Mouse (Mus musculus) heart, postnatal 0 days (tissue): Measurements from ENCODE around the gene Bckdha. TPM values are rescaled to one million over a fixed set of nuclear protein-coding genes. Genes with fewer than 3 reads are reported as not detected.

Source experiments
- ATAC-seq: fragments of 200-750 bp; cut with Nextera tagmentation; 2 replicates; pipeline ENCODE4 v1.8.0; 2017; ENCODE audit warnings: low read depth, moderate number of reproducible peaks, moderate library complexity; ENCODE audit not compliant: insufficient read depth
- DNase-seq: peaks from one replicate; pipeline ENCODE4 v3.0.0-alpha.2; 2016; ENCODE audit warnings: low spot score
- H3K27ac ChIP-seq: fragments of 300-500 bp; sonication (generic); 2 replicates; pipeline ENCODE4 v1.5.1; 2014; ENCODE audit warnings: low read depth, mild to moderate bottlenecking
- H3K27me3 ChIP-seq: fragments of 300-500 bp; sonication (generic); 2 replicates; pipeline ENCODE4 v1.6.1; 2014; ENCODE audit warnings: low read length, mixed read lengths; ENCODE audit not compliant: control insufficient read depth, insufficient read depth
- H3K36me3 ChIP-seq: fragments of 300-500 bp; sonication (generic); replicated peaks from 2 replicates; pipeline ENCODE4 v1.6.1; 2014; ENCODE audit warnings: low read length, mixed read lengths; ENCODE audit not compliant: control insufficient read depth, insufficient read depth
- H3K4me1 ChIP-seq: fragments of 300-500 bp; sonication (generic); 2 replicates; pipeline ENCODE4 v1.6.1; 2014; ENCODE audit warnings: antibody characterized with exemption; ENCODE audit not compliant: control insufficient read depth, insufficient read depth
- H3K4me2 ChIP-seq: fragments of 300-500 bp; sonication (generic); 2 replicates; pipeline ENCODE4 v1.6.1; 2014; ENCODE audit warnings: low read depth, mild to moderate bottlenecking, low read length, moderate library complexity
- H3K4me3 ChIP-seq: fragments of 300-500 bp; sonication (generic); 2 replicates; pipeline ENCODE4 v1.5.1; 2014; ENCODE audit warnings: low read depth, low read length
- H3K9ac ChIP-seq: fragments of 300-500 bp; sonication (generic); replicated peaks from 2 replicates; pipeline ENCODE4 v1.6.1; 2014; ENCODE audit warnings: low read depth, low read length, mixed read lengths
- H3K9me3 ChIP-seq: fragments of 300-500 bp; sonication (generic); replicated peaks from 2 replicates; pipeline ENCODE4 v1.6.1; 2016; ENCODE audit warnings: low read length; ENCODE audit not compliant: control insufficient read depth
- CTCF ChIP-seq: IDR thresholded peaks from 2 replicates; pipeline ENCODE4 v1.5.1; 2016; ENCODE audit warnings: antibody characterized with exemption, control low read depth, low read depth
- EP300 ChIP-seq: IDR thresholded peaks from 2 replicates; pipeline ENCODE4 v1.6.1; 2016; ENCODE audit warnings: antibody characterized with exemption, low read depth
- WGBS: fragments of 180-500 bp; shearing (Covaris S2); extraction: QIAGEN DNeasy Blood & Tissue Kit; methylation state at CpG from one replicate; pipeline ENCODE4 v1.1.7; 2014; 5-methylcytosine and 5-hydroxymethylcytosine counted together
- polyA plus RNA-seq: library from polyadenylated mRNA; unstranded; fragments of >200 nt; fragmentation: Nextera tagmentation; extraction: Ambion mirVana; gene quantifications from 2 replicates; pipeline ENCODE4 v1.2.1, GENCODE M21; 2015
- total RNA-seq: library from RNA; depleted of rRNA; stranded (reverse); fragments of >200 nt; gene quantifications from 2 replicates; pipeline ENCODE4 v1.2.3, GENCODE M21; 2014; ENCODE audit warnings: low replicate concordance; rRNA removed

Bckdha gene
- total RNA-seq (146 and 154 TPM in 2 replicates), polyA plus RNA-seq (89.5 and 100 TPM in 2 replicates)

GRCm38 (mm10) chr7:25658657-25659472 lies at the start of gene Bckdha, which contains the start of gene Exosc5:
TSS of gene Bckdha (minus strand) at chr7:25658981.
TSS of gene Exosc5 (plus strand) at chr7:25659164.
- DNase-seq (peak; percentile 100), ATAC-seq (peak; percentile 99)
- H3K9ac ChIP-seq = peak within 1 kb of the TSS; percentile 76
- under 1% methylated on average over 50 of the region's 50 CpGs for WGBS
- no peaks in the 10 kb centered on the region for H3K9me3 ChIP-seq
- peak within 1 kb of the TSS; percentile 81 for H3K27ac ChIP-seq
- no peaks in the 10 kb centered on the region for H3K27me3 ChIP-seq
- TF ChIP-seq CTCF = no peak
- peak; percentile 99 for TF ChIP-seq EP300
- H3K4me2 ChIP-seq = peak within 1 kb of the TSS; percentile 96
- H3K4me3 ChIP-seq = peak within 1 kb of the TSS; percentile 67
- H3K36me3 ChIP-seq = peaks cover 3% of the 10 kb centered on the region; the same call in 1 of the 2 replicates
- peaks cover 14% of the 10 kb centered on the region for H3K4me1 ChIP-seq

- 40% methylated on average over 15 of the region's 15 CpGs for WGBS
Observed at GRCm38 (mm10) chr7:25707581-25708292, 49.0 kb upstream of the Bckdha start.

GRCm38 (mm10) chr7:25706578-25707170 lies 47.9 kb upstream of the Bckdha start:
- no peak for ATAC-seq
- no peak for DNase-seq

More at GRCm38 (mm10) chr7:25707581-25708292, 49.0 kb upstream of the Bckdha start:
- Histone ChIP-seq H3K27me3 (no peaks in the 10 kb centered on the region), H3K27ac (peak overlapping the region; percentile 81), H3K36me3 (peaks cover 12% of the 10 kb centered on the region), H3K9ac (no peak overlapping the region), H3K9me3 (no peaks in the 10 kb centered on the region), H3K4me2 (peak overlapping the region; percentile 16; the same call in 1 of the 2 replicates), H3K4me3 (no peak overlapping the region), H3K4me1 (peaks cover 66% of the 10 kb centered on the region)
- TF ChIP-seq CTCF = no peak
- peak; percentile 8; the same call in 1 of the 2 replicates for TF ChIP-seq EP300
- no peak for DNase-seq
- peak; percentile 63 for ATAC-seq

GRCm38 (mm10) chr7:25705801-25706251 lies 47.0 kb upstream of the Bckdha start:
- Histone ChIP-seq H3K36me3 (peaks cover 12% of the 10 kb centered on the region), H3K4me2 (no peak overlapping the region), H3K27ac (peak overlapping the region; percentile 81), H3K4me1 (peaks cover 52% of the 10 kb centered on the region), H3K9ac (no peak overlapping the region), H3K9me3 (peaks cover 7% of the 10 kb centered on the region; the same call in 1 of the 2 replicates), H3K27me3 (no peaks in the 10 kb centered on the region), H3K4me3 (no peak overlapping the region)
- DNase-seq = peak; percentile 74
- peak; percentile 18; the same call in 1 of the 2 replicates for ATAC-seq
- TF ChIP-seq EP300 (peak; percentile 70), CTCF (no peak)
- 30% methylated on average over 6 of the region's 6 CpGs for WGBS

More at GRCm38 (mm10) chr7:25706578-25707170, 47.9 kb upstream of the Bckdha start:
- peaks cover 9% of the 10 kb centered on the region; the same call in 1 of the 2 replicates for H3K36me3 ChIP-seq
- 54% methylated on average over 7 of the region's 7 CpGs for WGBS
- H3K4me2 ChIP-seq = no peak overlapping the region
- H3K4me3 ChIP-seq = no peak overlapping the region
- no peak overlapping the region for H3K9ac ChIP-seq
- no peaks in the 10 kb centered on the region for H3K27me3 ChIP-seq
- no peak for TF ChIP-seq CTCF
- TF ChIP-seq EP300 = no peak; the same call in 1 of the 2 replicates
- H3K27ac ChIP-seq = peak overlapping the region; percentile 81
- H3K9me3 ChIP-seq = peaks cover 5% of the 10 kb centered on the region; the same call in 1 of the 2 replicates
- H3K4me1 ChIP-seq = peaks cover 61% of the 10 kb centered on the region
